Mouse (Mus musculus): ENCODE results near the gene Efnb3. TPM values are rescaled to one million over a fixed set of nuclear protein-coding genes. Genes with fewer than 3 reads are reported as not detected.

Efnb3 gene
- polyA plus RNA-seq, 1 experiment, result 0.36 TPM

- H3K4me3 ChIP-seq, result peak overlapping the region; percentile 99
- peak overlapping the region; percentile 88 for H3K4me2 ChIP-seq (ENCODE audit: low read depth)
- H3K79me2 ChIP-seq (ENCODE audit: control insufficient read depth, insufficient read depth), result peaks cover 82% of the 10 kb centered on the region
- no peak for TF ChIP-seq POLR2AphosphoS2 (IDR thresholded peaks at IDR 0.05; ENCODE audit: insufficient read length, low read depth)
- no peak for TF ChIP-seq TCF12 (IDR thresholded peaks at IDR 0.05; ENCODE audit: insufficient read depth, poor library complexity, severe bottlenecking)
- no peak for TF ChIP-seq POLR2A (IDR thresholded peaks at IDR 0.05; ENCODE audit: insufficient read length, low read depth)
- no peak for TF ChIP-seq MAX (IDR thresholded peaks at IDR 0.05; ENCODE audit: low read depth)
- no peak for TF ChIP-seq USF1 (IDR thresholded peaks at IDR 0.05; ENCODE audit: low read depth)
- no peak for TF ChIP-seq CEBPB (IDR thresholded peaks at IDR 0.05; ENCODE audit: insufficient read depth, poor library complexity, severe bottlenecking)
- TF ChIP-seq MYOG (IDR thresholded peaks at IDR 0.05; ENCODE audit: control insufficient read depth in 1 of 3, insufficient read depth in 1 of 3, insufficient read length in 2 of 3, low read depth in 2 of 3), result no peak
- TF ChIP-seq MYOD1 (IDR thresholded peaks at IDR 0.05; ENCODE audit: control insufficient read depth in 1 of 3, insufficient read length in 2 of 3, low read depth in 2 of 3), result no peak
- no peak for TF ChIP-seq SRF (IDR thresholded peaks at IDR 0.05; ENCODE audit: control insufficient read depth, insufficient read length, low read depth)
- no peaks in the 10 kb centered on the region for H3K36me3 ChIP-seq (ENCODE audit: control insufficient read depth, insufficient read depth)
- peak overlapping the region; percentile 79 for H3ac ChIP-seq (ENCODE audit: control insufficient read depth, insufficient read length)
- H3K27me3 ChIP-seq (ENCODE audit: control insufficient read depth, insufficient read depth, insufficient read length), result no peaks in the 10 kb centered on the region
Observed at GRCm38 (mm10) chr11:69580572-69581146, 20.7 kb upstream of the Efnb3 start.

- H3K36me3 ChIP-seq (ENCODE audit: control insufficient read depth, insufficient read depth), result no peaks in the 10 kb centered on the region
- TF ChIP-seq POLR2AphosphoS2 (IDR thresholded peaks at IDR 0.05; ENCODE audit: insufficient read length, low read depth), result peak; percentile 66
- peak; percentile 93 for TF ChIP-seq MAX (IDR thresholded peaks at IDR 0.05; ENCODE audit: low read depth)
- TF ChIP-seq MYOD1 (IDR thresholded peaks at IDR 0.05; ENCODE audit: control insufficient read depth in 1 of 3, insufficient read length in 2 of 3, low read depth in 2 of 3), result no peak
- TF ChIP-seq SRF (IDR thresholded peaks at IDR 0.05; ENCODE audit: control insufficient read depth, insufficient read length, low read depth), result peak; percentile 22
- peak; percentile 69 for TF ChIP-seq POLR2A (IDR thresholded peaks at IDR 0.05; ENCODE audit: insufficient read length, low read depth)
- no peak for TF ChIP-seq TCF12 (IDR thresholded peaks at IDR 0.05; ENCODE audit: insufficient read depth, poor library complexity, severe bottlenecking)
- TF ChIP-seq USF1 (IDR thresholded peaks at IDR 0.05; ENCODE audit: low read depth), result peak; percentile 90
- no peak for TF ChIP-seq MYOG (IDR thresholded peaks at IDR 0.05; ENCODE audit: control insufficient read depth in 1 of 3, insufficient read depth in 1 of 3, insufficient read length in 2 of 3, low read depth in 2 of 3)
- H3K4me3 ChIP-seq, result peak within 1 kb of the TSS; percentile 99
- H3ac ChIP-seq (ENCODE audit: control insufficient read depth, insufficient read length), result peak within 1 kb of the TSS; percentile 79
- H3K4me2 ChIP-seq (ENCODE audit: low read depth), result peak within 1 kb of the TSS; percentile 97
- peaks cover 78% of the 10 kb centered on the region for H3K79me2 ChIP-seq (ENCODE audit: control insufficient read depth, insufficient read depth)
- no peaks in the 10 kb centered on the region for H3K27me3 ChIP-seq (ENCODE audit: control insufficient read depth, insufficient read depth, insufficient read length)
Observed at GRCm38 (mm10) chr11:69580091-69580514, 20.1 kb upstream of the Efnb3 start, which contains the start of the genes Wrap53 and Trp53. Gene Wrap53 (minus strand): TSS chr11:69580255. Gene Trp53 (plus strand): TSS chr11:69580359.

GRCm38 (mm10) chr11:69579128-69580017 is 19.4 kb upstream of the Efnb3 start:
- Histone ChIP-seq H3K79me2 (ENCODE audit: control insufficient read depth, insufficient read depth) (peaks cover 77% of the 10 kb centered on the region), H3K36me3 (ENCODE audit: control insufficient read depth, insufficient read depth) (peaks cover under 1% of the 10 kb centered on the region), H3K27me3 (ENCODE audit: control insufficient read depth, insufficient read depth, insufficient read length) (no peaks in the 10 kb centered on the region), H3K4me2 (ENCODE audit: low read depth) (peak overlapping the region; percentile 97), H3ac (ENCODE audit: control insufficient read depth, insufficient read length) (peak overlapping the region; percentile 79), H3K4me3 (peak overlapping the region; percentile 99)
- TF ChIP-seq CEBPB (IDR thresholded peaks at IDR 0.05; ENCODE audit: insufficient read depth, poor library complexity, severe bottlenecking), result no peak
- TF ChIP-seq REST (IDR thresholded peaks at IDR 0.05; ENCODE audit: insufficient read depth, insufficient read length), result no peak
- TF ChIP-seq USF1 (IDR thresholded peaks at IDR 0.05; ENCODE audit: low read depth), result no peak
- TF ChIP-seq POLR2A (IDR thresholded peaks at IDR 0.05; ENCODE audit: insufficient read length, low read depth), result peak; percentile 38
- peak; percentile 92 for TF ChIP-seq E2F4 (IDR thresholded peaks at IDR 0.05; ENCODE audit: insufficient read depth)
- no peak for TF ChIP-seq SRF (IDR thresholded peaks at IDR 0.05; ENCODE audit: control insufficient read depth, insufficient read length, low read depth)
- no peak for TF ChIP-seq POLR2AphosphoS2 (IDR thresholded peaks at IDR 0.05; ENCODE audit: insufficient read length, low read depth)

- H3K4me2 ChIP-seq (ENCODE audit: low read depth), result peak overlapping the region; percentile 97
- peaks cover 66% of the 10 kb centered on the region for H3K79me2 ChIP-seq (ENCODE audit: control insufficient read depth, insufficient read depth)
- no peaks in the 10 kb centered on the region for H3K27me3 ChIP-seq (ENCODE audit: control insufficient read depth, insufficient read depth, insufficient read length)
- no peak for TF ChIP-seq MYOD1 (IDR thresholded peaks at IDR 0.05; ENCODE audit: control insufficient read depth in 1 of 3, insufficient read length in 2 of 3, low read depth in 2 of 3)
- TF ChIP-seq MAX (IDR thresholded peaks at IDR 0.05; ENCODE audit: low read depth), result no peak
- TF ChIP-seq REST (IDR thresholded peaks at IDR 0.05; ENCODE audit: insufficient read depth, insufficient read length), result no peak
- no peak for TF ChIP-seq USF1 (IDR thresholded peaks at IDR 0.05; ENCODE audit: low read depth)
- no peak for TF ChIP-seq CEBPB (IDR thresholded peaks at IDR 0.05; ENCODE audit: insufficient read depth, poor library complexity, severe bottlenecking)
- no peak for TF ChIP-seq TCF3 (IDR thresholded peaks at IDR 0.05; ENCODE audit: insufficient read length, low read depth)
- TF ChIP-seq POLR2AphosphoS2 (IDR thresholded peaks at IDR 0.05; ENCODE audit: insufficient read length, low read depth), result no peak
- no peak for TF ChIP-seq SRF (IDR thresholded peaks at IDR 0.05; ENCODE audit: control insufficient read depth, insufficient read length, low read depth)
- no peak for TF ChIP-seq MYOG (IDR thresholded peaks at IDR 0.05; ENCODE audit: control insufficient read depth in 1 of 3, insufficient read depth in 1 of 3, insufficient read length in 2 of 3, low read depth in 2 of 3)
- no peak for TF ChIP-seq E2F4 (IDR thresholded peaks at IDR 0.05; ENCODE audit: insufficient read depth)
- TF ChIP-seq POLR2A (IDR thresholded peaks at IDR 0.05; ENCODE audit: insufficient read length, low read depth), result no peak
- TF ChIP-seq TCF12 (IDR thresholded peaks at IDR 0.05; ENCODE audit: insufficient read depth, poor library complexity, severe bottlenecking), result no peak
- peaks cover 3% of the 10 kb centered on the region for H3K36me3 ChIP-seq (ENCODE audit: control insufficient read depth, insufficient read depth)
- peak overlapping the region; percentile 99 for H3K4me3 ChIP-seq
- peak overlapping the region; percentile 12 for H3ac ChIP-seq (ENCODE audit: control insufficient read depth, insufficient read length)
Observed at GRCm38 (mm10) chr11:69578301-69578700, 18.3 kb upstream of the Efnb3 start.

Data from myocyte (in vitro differentiated cells).